Mouse (Mus musculus): Measurements from ENCODE around the gene Gm21988. TPM values are rescaled to one million over a fixed set of nuclear protein-coding genes. Genes with fewer than 3 reads are reported as not detected.

Gm21988 gene
- polyA plus RNA-seq, 1 experiment from 2014 or later, result 15.3 TPM

DNA sequence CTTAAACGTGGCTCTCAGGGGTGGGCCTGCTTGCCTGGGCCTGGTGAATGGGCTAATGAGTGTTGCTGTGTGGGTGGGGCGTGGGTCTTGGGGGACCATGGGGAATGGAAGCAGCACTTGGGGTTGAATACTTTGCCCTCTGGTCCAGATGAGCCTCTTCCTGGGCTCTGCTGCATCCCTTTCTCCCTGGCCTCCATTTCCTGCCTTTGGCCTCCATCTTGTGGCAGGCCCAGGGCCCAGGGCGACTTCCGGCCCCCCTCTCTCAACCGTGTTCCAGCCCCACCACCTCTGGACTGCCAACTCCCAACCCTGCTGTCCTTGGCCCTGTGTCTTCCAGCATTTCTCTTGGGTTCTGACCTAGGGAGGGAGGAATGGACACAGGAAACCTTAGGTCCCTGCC, 5.6 kb downstream of the Gm21988 start:
- H3K9ac ChIP-seq (replicated peaks; ENCODE audit: low read depth), result no peak overlapping the region
- peaks cover 11% of the 10 kb centered on the region; the same call in 1 of the 2 replicates for H3K27me3 ChIP-seq (replicated peaks; ENCODE audit: insufficient read depth, low read length)
- peak overlapping the region; percentile 37; the same call in 1 of the 2 replicates for H3K4me3 ChIP-seq (ENCODE audit: low read depth, low read length)
- DNase-seq (ENCODE audit: low spot score), result peak; percentile 27
- no peaks in the 10 kb centered on the region for H3K9me3 ChIP-seq (ENCODE audit: low read length)
- peak overlapping the region; percentile 57; the same call in 1 of the 2 replicates for H3K4me2 ChIP-seq (replicated peaks; ENCODE audit: low read depth, low read length)
- H3K27ac ChIP-seq (ENCODE audit: low read length), result peak overlapping the region; percentile 51; the same call in 1 of the 2 replicates
- TF ChIP-seq EP300 (IDR thresholded peaks at IDR 0.05) (no peak), CTCF (IDR thresholded peaks at IDR 0.05) (no peak)
- H3K4me1 ChIP-seq (ENCODE audit: insufficient read depth, low read depth, low read length), result peaks cover 16% of the 10 kb centered on the region
- H3K36me3 ChIP-seq (ENCODE audit: insufficient read depth, low read length), result no peaks in the 10 kb centered on the region
- ATAC-seq, result no peak
- WGBS, result 49% methylated on average over 5 of the region's 5 CpGs

DNA sequence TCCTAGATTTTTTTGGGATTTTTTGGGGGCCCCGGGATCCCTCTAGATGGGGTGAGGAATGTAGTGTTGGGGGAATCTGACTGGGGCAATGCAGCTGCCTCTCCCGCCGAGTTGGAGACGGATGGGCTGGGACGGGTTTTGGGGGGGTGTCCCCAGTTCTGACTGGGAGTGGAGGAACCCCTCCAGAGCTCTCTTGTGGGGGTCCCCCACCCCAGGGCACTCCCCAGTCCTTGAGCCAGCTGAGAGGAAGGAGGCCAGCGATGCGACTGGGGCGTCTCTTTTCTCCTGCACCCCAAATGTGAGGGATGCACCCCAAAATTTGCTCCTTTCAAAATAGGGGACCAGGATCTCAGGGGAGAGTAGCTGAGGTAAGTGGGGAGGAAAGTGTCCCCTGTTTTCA, 6.6 kb downstream of the Gm21988 start:
- Histone ChIP-seq H3K27ac (ENCODE audit: low read length) (peak overlapping the region; percentile 79; the same call in 1 of the 2 replicates), H3K4me3 (ENCODE audit: low read depth, low read length) (peak overlapping the region; percentile 37), H3K4me2 (replicated peaks; ENCODE audit: low read depth, low read length) (peak overlapping the region; percentile 57), H3K9ac (replicated peaks; ENCODE audit: low read depth) (peak overlapping the region; percentile 58), H3K36me3 (ENCODE audit: insufficient read depth, low read length) (no peaks in the 10 kb centered on the region), H3K9me3 (ENCODE audit: low read length) (no peaks in the 10 kb centered on the region), H3K4me1 (ENCODE audit: insufficient read depth, low read depth, low read length) (peaks cover 16% of the 10 kb centered on the region), H3K27me3 (replicated peaks; ENCODE audit: insufficient read depth, low read length) (peaks cover 11% of the 10 kb centered on the region; the same call in 1 of the 2 replicates)
- DNase-seq (ENCODE audit: low spot score) (no peak), ATAC-seq (no peak)
- TF ChIP-seq CTCF (IDR thresholded peaks at IDR 0.05) (no peak), EP300 (IDR thresholded peaks at IDR 0.05) (no peak)
- WGBS, result 36% methylated on average over 8 of the region's 8 CpGs

DNA sequence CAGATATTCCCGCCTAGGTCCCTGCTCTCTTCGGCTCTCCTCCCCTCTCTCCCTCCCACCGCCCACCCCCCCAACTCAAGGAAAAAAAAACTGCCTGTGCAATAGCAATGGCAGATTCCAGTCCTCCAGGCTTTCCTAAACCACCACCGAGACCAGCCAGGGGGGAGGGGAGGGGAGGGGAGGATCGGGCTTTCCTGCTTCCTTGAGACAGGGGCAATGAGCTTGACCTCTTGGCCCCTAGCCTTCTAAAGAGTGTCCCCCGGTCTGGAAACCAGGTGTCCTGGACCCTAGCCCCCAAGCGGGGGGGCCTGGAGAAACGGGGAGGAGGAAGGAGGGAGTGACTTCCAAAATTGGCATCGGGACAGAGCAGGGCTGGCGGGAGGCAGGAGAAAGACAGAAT, 7.1 kb downstream of the Gm21988 start:
- peak overlapping the region; percentile 37 for H3K4me3 ChIP-seq (ENCODE audit: low read depth, low read length)
- 11% methylated on average over 9 of the region's 10 CpGs for WGBS
- H3K4me2 ChIP-seq (replicated peaks; ENCODE audit: low read depth, low read length), result peak overlapping the region; percentile 57
- peak overlapping the region; percentile 58 for H3K9ac ChIP-seq (replicated peaks; ENCODE audit: low read depth)
- peak overlapping the region; percentile 79 for H3K27ac ChIP-seq (ENCODE audit: low read length)
- H3K27me3 ChIP-seq (replicated peaks; ENCODE audit: insufficient read depth, low read length), result peaks cover 11% of the 10 kb centered on the region; the same call in 1 of the 2 replicates
- no peaks in the 10 kb centered on the region for H3K9me3 ChIP-seq (ENCODE audit: low read length)
- DNase-seq (ENCODE audit: low spot score) (peak; percentile 71), ATAC-seq (no peak)
- no peaks in the 10 kb centered on the region for H3K36me3 ChIP-seq (ENCODE audit: insufficient read depth, low read length)
- TF ChIP-seq CTCF (IDR thresholded peaks at IDR 0.05), result no peak
- H3K4me1 ChIP-seq (ENCODE audit: insufficient read depth, low read depth, low read length), result peaks cover 16% of the 10 kb centered on the region

DNA sequence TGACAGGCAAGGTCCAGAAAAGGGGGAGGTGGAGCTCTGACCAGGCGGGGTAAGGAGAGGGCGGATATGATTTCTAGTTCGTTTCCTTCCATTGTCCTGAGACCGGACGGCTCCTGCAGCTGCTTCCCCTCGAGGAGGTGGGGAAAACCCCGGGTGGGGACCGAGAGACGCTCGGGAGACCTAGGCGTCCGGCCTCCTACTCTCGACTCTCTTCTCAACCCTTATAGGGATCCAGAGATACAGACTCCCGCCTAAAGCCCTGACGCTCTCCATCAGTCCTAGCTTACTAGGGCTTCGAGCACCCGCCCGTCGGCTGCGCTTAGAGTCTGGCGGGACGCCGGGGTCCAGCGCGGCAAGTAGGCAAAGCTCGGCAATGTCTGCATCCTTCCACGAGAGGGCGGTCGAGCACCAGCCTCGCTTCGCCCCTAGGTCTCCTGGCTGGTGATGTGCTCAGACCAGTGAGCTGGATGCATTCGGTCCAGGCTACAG, 9.3 kb downstream of the Gm21988 start:
- peaks cover 11% of the 10 kb centered on the region; the same call in 1 of the 2 replicates for H3K27me3 ChIP-seq (replicated peaks; ENCODE audit: insufficient read depth, low read length)
- H3K4me2 ChIP-seq (replicated peaks; ENCODE audit: low read depth, low read length), result peak overlapping the region; percentile 58
- ATAC-seq, result peak; percentile 82

DNA sequence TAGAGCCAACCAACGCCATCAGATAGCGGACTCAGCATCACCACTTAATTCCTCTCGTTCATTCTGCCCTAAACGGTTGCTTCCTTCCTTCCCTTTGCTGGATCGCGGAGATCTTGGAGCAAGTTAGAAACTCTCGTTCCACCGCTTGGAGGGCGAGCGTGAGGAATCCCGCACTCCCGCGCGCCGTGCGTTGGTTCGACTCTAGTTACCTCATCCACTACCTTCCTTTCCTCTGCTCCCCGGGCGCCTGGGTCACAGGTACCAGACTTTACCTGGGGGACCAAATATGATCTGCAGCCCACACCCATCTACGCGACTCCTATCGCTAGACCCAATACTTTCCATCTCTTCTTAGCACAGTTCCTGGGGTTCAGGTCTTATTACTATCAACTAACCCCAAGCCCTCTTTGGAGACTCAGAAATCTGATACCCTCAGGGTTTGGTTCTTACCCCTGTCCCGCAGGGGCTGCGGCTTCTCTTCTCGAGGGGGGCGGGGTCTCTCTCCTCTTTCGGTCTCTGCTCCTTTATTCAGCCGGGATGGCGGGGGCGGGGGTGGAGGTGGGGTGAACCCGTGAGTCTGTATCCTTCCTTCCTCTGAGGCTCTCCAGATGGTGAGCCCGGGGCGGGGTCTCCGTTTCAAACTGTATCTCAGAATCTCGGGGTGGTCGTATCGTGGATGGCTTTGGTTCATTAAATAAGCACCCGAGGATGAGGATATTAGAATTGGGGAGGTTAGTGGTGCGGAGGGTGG, 10.2 kb downstream of the Gm21988 start, which contains the start of gene Bcl6b:
Gene Bcl6b, minus strand, starts transcription at position 539 of the 751 bp plus-strand sequence.
- Histone ChIP-seq H3K36me3 (ENCODE audit: insufficient read depth, low read length) (no peaks in the 10 kb centered on the region), H3K4me2 (replicated peaks; ENCODE audit: low read depth, low read length) (peak within 1 kb of the TSS; percentile 58), H3K4me3 (ENCODE audit: low read depth, low read length) (peak within 1 kb of the TSS; percentile 46), H3K9me3 (ENCODE audit: low read length) (no peaks in the 10 kb centered on the region), H3K9ac (replicated peaks; ENCODE audit: low read depth) (peak within 1 kb of the TSS; percentile 68), H3K4me1 (ENCODE audit: insufficient read depth, low read depth, low read length) (peaks cover 18% of the 10 kb centered on the region), H3K27me3 (replicated peaks; ENCODE audit: insufficient read depth, low read length) (peaks cover 11% of the 10 kb centered on the region; the same call in 1 of the 2 replicates), H3K27ac (ENCODE audit: low read length) (peak within 1 kb of the TSS; percentile 93)
- no peak for TF ChIP-seq EP300 (IDR thresholded peaks at IDR 0.05)
- no peak for TF ChIP-seq CTCF (IDR thresholded peaks at IDR 0.05)
- peak; percentile 54 for DNase-seq (ENCODE audit: low spot score)
- WGBS, result 2% methylated on average over 39 of the region's 39 CpGs
- peak; percentile 42 for ATAC-seq

More for the DNA sequence above, 9.3 kb downstream of the Gm21988 start:
- DNase-seq (ENCODE audit: low spot score), result peak; percentile 90
- H3K9me3 ChIP-seq (ENCODE audit: low read length), result no peaks in the 10 kb centered on the region
- under 1% methylated on average over 32 of the region's 32 CpGs for WGBS
- H3K36me3 ChIP-seq (ENCODE audit: insufficient read depth, low read length), result no peaks in the 10 kb centered on the region
- H3K4me1 ChIP-seq (ENCODE audit: insufficient read depth, low read depth, low read length), result peaks cover 18% of the 10 kb centered on the region
- H3K27ac ChIP-seq (ENCODE audit: low read length), result peak overlapping the region; percentile 93
- peak; percentile 99 for TF ChIP-seq CTCF (IDR thresholded peaks at IDR 0.05)
- peak; percentile 89 for TF ChIP-seq EP300 (IDR thresholded peaks at IDR 0.05)
- H3K4me3 ChIP-seq (ENCODE audit: low read depth, low read length), result peak overlapping the region; percentile 46
- H3K9ac ChIP-seq (replicated peaks; ENCODE audit: low read depth), result no peak overlapping the region

DNA sequence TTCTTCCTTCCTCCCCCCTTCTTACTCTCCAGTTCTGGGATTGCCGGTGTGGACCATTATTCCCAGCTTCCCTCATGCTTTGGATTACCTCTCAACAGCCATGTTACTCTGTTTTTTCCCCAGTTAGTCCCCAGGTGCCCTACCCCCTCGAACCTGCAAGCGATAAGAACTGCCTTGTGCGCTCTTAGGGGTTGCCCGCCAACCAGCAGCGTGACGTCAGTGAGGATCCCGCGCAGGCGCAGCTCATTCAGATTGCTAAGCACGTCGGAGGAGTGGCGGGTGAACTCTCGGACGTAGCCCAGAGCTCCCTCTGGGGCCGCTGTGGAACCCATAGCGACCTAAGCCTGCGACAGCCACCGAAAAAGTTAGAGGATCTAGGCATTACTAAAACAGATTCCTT, 10.8 kb downstream of the Gm21988 start:
- no peaks in the 10 kb centered on the region for H3K36me3 ChIP-seq (ENCODE audit: insufficient read depth, low read length)
- no peak for TF ChIP-seq EP300 (IDR thresholded peaks at IDR 0.05)
- H3K4me2 ChIP-seq (replicated peaks; ENCODE audit: low read depth, low read length), result peak overlapping the region; percentile 58
- ATAC-seq, result peak; percentile 45
- H3K27ac ChIP-seq (ENCODE audit: low read length), result peak overlapping the region; percentile 93
- peaks cover 11% of the 10 kb centered on the region; the same call in 1 of the 2 replicates for H3K27me3 ChIP-seq (replicated peaks; ENCODE audit: insufficient read depth, low read length)
- peaks cover 18% of the 10 kb centered on the region for H3K4me1 ChIP-seq (ENCODE audit: insufficient read depth, low read depth, low read length)
- peak overlapping the region; percentile 68 for H3K9ac ChIP-seq (replicated peaks; ENCODE audit: low read depth)
- no peaks in the 10 kb centered on the region for H3K9me3 ChIP-seq (ENCODE audit: low read length)
- DNase-seq (ENCODE audit: low spot score), result peak; percentile 91
- H3K4me3 ChIP-seq (ENCODE audit: low read depth, low read length), result peak overlapping the region; percentile 46
- WGBS, result under 1% methylated on average over 19 of the region's 19 CpGs
